Mouse (Mus musculus): ENCODE results near the gene Cd69.

GRCm38 (mm10) chr6:129312499-129312898 is 37.3 kb upstream of the Cd69 start:
- TF ChIP-seq GATA1 (IDR thresholded peaks at IDR 0.05; ENCODE audit: borderline replicate concordance, low read length), result no peak
- no peak for TF ChIP-seq FLI1 (IDR thresholded peaks at IDR 0.05; ENCODE audit: low read length)
